Mouse (Mus musculus) heart, embryonic 12.5 days (tissue): ENCODE measurements at regions not wholly inside any gene's neighbourhood (a gene's known extent, or its start where the extent isn't known, plus 50 kb on each side); places are given as distances from the start of the nearest gene placed in this dataset.

ENCODE experiments used
- ATAC-seq: fragments of 200-750 bp; cut with Nextera tagmentation; 2 replicates; pipeline ENCODE4 v1.8.0; 2017; ENCODE audit warnings: moderate TSS enrichment, moderate library complexity; ENCODE audit not compliant: insufficient number of reproducible peaks, low FRiP score
- H3K27ac ChIP-seq: fragments of 300-500 bp; sonication (generic); 2 replicates; pipeline ENCODE4 v1.5.1; 2016; ENCODE audit warnings: mild to moderate bottlenecking, moderate library complexity; ENCODE audit not compliant: poor library complexity, severe bottlenecking
- H3K27me3 ChIP-seq: fragments of 300-500 bp; sonication (generic); replicated peaks from 2 replicates; pipeline ENCODE4 v1.6.1; 2016; ENCODE audit warnings: mild to moderate bottlenecking, moderate library complexity
- H3K36me3 ChIP-seq: fragments of 300-500 bp; sonication (generic); 2 replicates; pipeline ENCODE4 v1.6.1; 2016; ENCODE audit warnings: mild to moderate bottlenecking, moderate library complexity
- H3K4me1 ChIP-seq: fragments of 300-500 bp; sonication (generic); replicated peaks from 2 replicates; pipeline ENCODE4 v1.6.1; 2016; ENCODE audit warnings: mild to moderate bottlenecking
- H3K4me2 ChIP-seq: fragments of 300-500 bp; sonication (generic); 2 replicates; pipeline ENCODE4 v1.6.1; 2016; ENCODE audit warnings: mild to moderate bottlenecking, moderate library complexity
- H3K4me3 ChIP-seq: fragments of 300-500 bp; sonication (generic); 2 replicates; pipeline ENCODE4 v1.5.1; 2016; ENCODE audit warnings: mild to moderate bottlenecking
- H3K9ac ChIP-seq: fragments of 300-500 bp; sonication (generic); 2 replicates; pipeline ENCODE4 v1.6.1; 2016; ENCODE audit warnings: mild to moderate bottlenecking, moderate library complexity
- H3K9me3 ChIP-seq: fragments of 300-500 bp; sonication (generic); replicated peaks from 2 replicates; pipeline ENCODE4 v1.6.1; 2016; ENCODE audit warnings: mild to moderate bottlenecking, moderate library complexity
- WGBS: fragments of 180-500 bp; shearing (Covaris S2); methylation state at CpG from one replicate; pipeline ENCODE4 v1.1.7; 2016; 5-methylcytosine and 5-hydroxymethylcytosine counted together

DNA sequence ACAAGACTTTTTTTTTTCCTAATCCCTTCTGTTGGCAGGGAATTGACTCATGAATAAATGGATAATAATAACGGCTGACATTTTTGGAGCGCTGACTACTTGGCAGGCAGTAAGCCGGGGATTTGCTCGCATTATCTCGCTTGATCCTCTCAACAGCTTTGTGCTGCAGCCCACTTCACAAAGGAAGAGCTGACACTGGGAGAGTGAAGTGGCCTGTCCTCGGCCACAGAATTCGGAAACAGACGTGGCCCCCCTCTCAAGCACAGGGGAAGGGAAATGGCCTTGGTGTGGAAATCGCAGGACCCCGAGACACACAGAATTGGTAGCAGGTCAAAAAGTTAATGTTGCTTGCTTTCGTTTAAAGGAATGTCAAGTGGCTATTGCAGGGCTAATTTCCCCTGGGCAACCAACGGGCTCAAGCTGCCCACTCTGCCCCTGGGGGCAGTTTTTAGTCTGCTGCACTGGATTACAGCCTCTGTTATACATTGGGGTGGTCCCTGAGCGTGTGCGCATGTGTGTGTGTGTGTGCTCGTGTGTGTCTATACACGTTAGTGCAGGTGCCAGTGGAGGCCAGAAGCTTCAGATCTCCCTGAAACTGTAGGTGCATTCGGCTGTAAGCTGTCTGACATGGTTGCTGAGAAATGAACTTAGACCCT lies 483.1 kb downstream of the Plcl1 start:
- ATAC-seq = no peak
- H3K9me3 ChIP-seq = no peaks in the 10 kb centered on the region
- no peaks in the 10 kb centered on the region for H3K36me3 ChIP-seq
- H3K4me3 ChIP-seq = 0 out of 2 replicates have a peak overlapping the region, but pooled peaks have one; percentile 15
- peaks cover 17% of the 10 kb centered on the region for H3K4me1 ChIP-seq
- H3K9ac ChIP-seq = no peak overlapping the region
- peaks cover 44% of the 10 kb centered on the region for H3K27me3 ChIP-seq
- 39% methylated on average over 17 of the region's 17 CpGs for WGBS
- peak overlapping the region; percentile 59 for H3K4me2 ChIP-seq
- H3K27ac ChIP-seq = no peak overlapping the region

DNA sequence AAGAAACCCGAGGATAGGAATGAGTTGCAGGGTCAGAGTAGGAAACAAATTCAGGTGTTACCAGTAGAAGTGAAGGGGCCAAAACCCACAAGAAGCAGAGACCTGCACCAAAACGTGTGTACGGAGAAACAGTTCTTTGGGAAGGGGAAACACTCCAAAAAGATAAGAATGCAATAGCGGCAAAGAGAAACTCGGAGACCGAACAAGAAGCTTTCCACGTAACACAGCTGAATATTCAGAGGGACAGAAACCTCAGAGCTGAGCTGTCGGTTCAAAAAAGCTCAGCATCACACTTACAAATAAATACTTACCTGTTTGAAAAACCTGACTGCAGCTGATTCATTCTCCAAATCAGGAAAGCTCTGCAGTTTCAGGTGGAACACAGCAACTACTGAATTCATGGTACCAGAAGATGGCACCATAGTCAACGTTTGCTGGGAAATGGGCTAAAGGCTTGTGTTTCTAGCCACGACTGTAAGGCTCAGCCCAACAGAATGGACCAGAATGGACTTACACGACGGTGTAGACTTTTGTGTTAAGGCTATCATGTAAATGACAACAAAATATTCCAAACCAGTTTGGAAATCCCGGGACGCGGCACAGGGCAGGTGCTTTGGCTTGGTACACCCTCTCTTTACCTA lies 484.9 kb downstream of the Plcl1 start:
- H3K4me2 ChIP-seq = no peak overlapping the region
- H3K4me3 ChIP-seq = no peak overlapping the region
- peaks cover 17% of the 10 kb centered on the region for H3K4me1 ChIP-seq
- no peak for ATAC-seq
- no peaks in the 10 kb centered on the region for H3K36me3 ChIP-seq
- no peaks in the 10 kb centered on the region for H3K9me3 ChIP-seq
- H3K27ac ChIP-seq = no peak overlapping the region
- WGBS = 47% methylated on average over 15 of the region's 15 CpGs
- no peak overlapping the region for H3K9ac ChIP-seq
- H3K27me3 ChIP-seq = peaks cover 37% of the 10 kb centered on the region

GRCm38 (mm10) chr1:55891894-55892293 lies 486.2 kb downstream of the Plcl1 start:
- WGBS = 73% methylated on average over 10 of the region's 10 CpGs
- H3K27me3 ChIP-seq = peaks cover 37% of the 10 kb centered on the region

GRCm38 (mm10) chr1:55897572-55897971 lies 491.9 kb downstream of the Plcl1 start:
- Histone ChIP-seq H3K27me3 (peaks cover 10% of the 10 kb centered on the region), H3K4me2 (no peak overlapping the region), H3K36me3 (no peaks in the 10 kb centered on the region), H3K4me3 (no peak overlapping the region), H3K27ac (no peak overlapping the region), H3K9ac (no peak overlapping the region), H3K4me1 (no peaks in the 10 kb centered on the region), H3K9me3 (no peaks in the 10 kb centered on the region)
- ATAC-seq = no peak
- WGBS = 50% methylated on average over 2 of the region's 2 CpGs

More at GRCm38 (mm10) chr1:55891894-55892293, 486.2 kb downstream of the Plcl1 start:
- no peak overlapping the region for H3K27ac ChIP-seq
- no peaks in the 10 kb centered on the region for H3K36me3 ChIP-seq
- ATAC-seq = no peak
- H3K4me1 ChIP-seq = peaks cover 17% of the 10 kb centered on the region
- H3K9me3 ChIP-seq = no peaks in the 10 kb centered on the region
- H3K4me3 ChIP-seq = no peak overlapping the region
- no peak overlapping the region for H3K9ac ChIP-seq
- H3K4me2 ChIP-seq = no peak overlapping the region

- Histone ChIP-seq H3K4me3 (no peak overlapping the region), H3K36me3 (no peaks in the 10 kb centered on the region), H3K4me1 (no peaks in the 10 kb centered on the region), H3K4me2 (no peak overlapping the region), H3K27ac (no peak overlapping the region), H3K9ac (no peak overlapping the region), H3K9me3 (no peaks in the 10 kb centered on the region), H3K27me3 (peaks cover 5% of the 10 kb centered on the region)
- WGBS = 36% methylated on average over 3 of the region's 3 CpGs
- no peak for ATAC-seq
These were observed 492.3 kb downstream of the Plcl1 start for GRCm38 (mm10) chr1:55898031-55898430.

- Histone ChIP-seq H3K27ac (no peak overlapping the region), H3K27me3 (no peaks in the 10 kb centered on the region; the same call in 1 of the 2 replicates), H3K9ac (no peak overlapping the region), H3K4me1 (no peaks in the 10 kb centered on the region), H3K4me2 (no peak overlapping the region), H3K36me3 (no peaks in the 10 kb centered on the region), H3K4me3 (no peak overlapping the region), H3K9me3 (no peaks in the 10 kb centered on the region)
- ATAC-seq = no peak
- 53% methylated on average over 3 of the region's 3 CpGs for WGBS
These were observed 494.3 kb downstream of the Plcl1 start for GRCm38 (mm10) chr1:55900033-55900432.

DNA sequence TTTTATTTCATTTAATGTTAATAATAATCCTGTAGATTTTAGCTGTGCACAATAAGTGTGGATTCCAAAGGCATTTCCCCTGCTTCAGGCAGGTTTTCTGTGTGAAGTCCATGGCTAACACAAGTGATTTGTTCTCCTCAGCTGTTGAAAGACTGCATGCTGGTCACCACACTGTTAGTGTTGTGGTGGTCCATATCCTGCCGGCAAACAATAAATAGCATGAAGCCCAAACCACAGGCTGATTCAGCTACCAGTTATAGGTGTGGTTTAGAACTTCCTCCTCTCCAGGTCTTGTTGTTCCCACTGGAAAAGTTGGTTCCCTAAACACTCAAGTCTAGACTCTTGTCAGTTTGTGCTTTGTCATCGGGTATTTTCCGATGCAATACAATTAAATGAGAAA lies 497.5 kb downstream of the Plcl1 start:
- H3K27me3 ChIP-seq = no peaks in the 10 kb centered on the region
- no peak for ATAC-seq
- no peaks in the 10 kb centered on the region for H3K36me3 ChIP-seq
- H3K4me1 ChIP-seq = no peaks in the 10 kb centered on the region
- H3K4me3 ChIP-seq = no peak overlapping the region
- H3K9me3 ChIP-seq = peaks cover 3% of the 10 kb centered on the region; the same call in 1 of the 2 replicates
- 75% methylated on average over 3 of the region's 3 CpGs for WGBS
- no peak overlapping the region for H3K4me2 ChIP-seq
- H3K9ac ChIP-seq = no peak overlapping the region
- H3K27ac ChIP-seq = no peak overlapping the region

DNA sequence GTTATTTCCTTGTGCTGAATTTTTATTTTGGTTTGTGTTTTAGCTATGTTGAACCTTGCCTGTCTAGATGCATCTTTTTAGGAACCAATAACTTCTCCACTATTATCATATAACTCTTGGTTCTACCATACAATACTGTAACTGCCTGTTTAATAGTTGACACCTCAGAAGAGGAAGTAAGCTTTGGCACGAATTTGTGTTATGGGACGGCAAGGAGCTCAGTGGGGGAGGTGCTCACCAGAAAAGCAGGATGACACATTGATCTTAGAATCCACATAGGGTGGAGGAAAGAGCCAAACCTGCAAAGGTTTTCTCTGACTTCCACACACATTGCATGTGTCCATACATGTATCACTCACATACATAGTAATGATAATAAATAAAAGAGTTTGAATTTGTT lies 498.9 kb downstream of the Plcl1 start:
- no peaks in the 10 kb centered on the region for H3K4me1 ChIP-seq
- ATAC-seq = no peak
- H3K9ac ChIP-seq = no peak overlapping the region
- no peaks in the 10 kb centered on the region for H3K36me3 ChIP-seq
- no peak overlapping the region for H3K4me2 ChIP-seq
- no peaks in the 10 kb centered on the region for H3K27me3 ChIP-seq
- H3K27ac ChIP-seq = no peak overlapping the region
- H3K4me3 ChIP-seq = no peak overlapping the region
- peaks cover 3% of the 10 kb centered on the region; the same call in 1 of the 2 replicates for H3K9me3 ChIP-seq
- 68% methylated on average over 2 of the region's 2 CpGs for WGBS

GRCm38 (mm10) chr1:55905232-55905631 lies 499.5 kb downstream of the Plcl1 start:
- H3K27me3 ChIP-seq = no peaks in the 10 kb centered on the region
- 88% methylated on average over 4 of the region's 4 CpGs for WGBS
- no peaks in the 10 kb centered on the region for H3K4me1 ChIP-seq
- ATAC-seq = no peak
- H3K36me3 ChIP-seq = no peaks in the 10 kb centered on the region
- no peak overlapping the region for H3K4me2 ChIP-seq
- peaks cover 3% of the 10 kb centered on the region; the same call in 1 of the 2 replicates for H3K9me3 ChIP-seq
- no peak overlapping the region for H3K27ac ChIP-seq
- no peak overlapping the region for H3K4me3 ChIP-seq
- H3K9ac ChIP-seq = no peak overlapping the region

DNA sequence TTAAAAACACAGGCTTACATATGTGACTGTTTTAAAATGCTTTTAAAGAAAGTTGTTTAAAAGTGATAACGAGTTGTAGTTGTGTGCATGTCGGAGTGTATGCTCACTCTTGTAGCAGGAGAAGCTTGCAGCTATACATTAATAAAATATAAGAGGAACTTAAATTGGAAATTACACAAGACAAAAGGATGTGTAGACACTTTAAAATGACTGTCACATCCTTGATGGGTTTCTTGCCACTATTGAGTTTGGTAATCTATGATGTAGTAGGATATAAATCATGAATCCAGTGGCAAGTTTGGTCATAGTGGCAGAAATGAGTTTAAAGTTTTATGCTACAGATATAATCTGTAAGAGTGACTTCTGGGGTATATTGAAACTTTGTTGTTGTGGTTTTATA lies 504.3 kb downstream of the Plcl1 start:
- Histone ChIP-seq H3K36me3 (no peaks in the 10 kb centered on the region), H3K4me3 (no peak overlapping the region), H3K9me3 (peaks cover 3% of the 10 kb centered on the region; the same call in 1 of the 2 replicates), H3K4me2 (no peak overlapping the region), H3K27me3 (no peaks in the 10 kb centered on the region), H3K4me1 (no peaks in the 10 kb centered on the region), H3K27ac (no peak overlapping the region), H3K9ac (no peak overlapping the region)
- WGBS = 87% methylated on average over 2 of the region's 2 CpGs
- no peak for ATAC-seq

DNA sequence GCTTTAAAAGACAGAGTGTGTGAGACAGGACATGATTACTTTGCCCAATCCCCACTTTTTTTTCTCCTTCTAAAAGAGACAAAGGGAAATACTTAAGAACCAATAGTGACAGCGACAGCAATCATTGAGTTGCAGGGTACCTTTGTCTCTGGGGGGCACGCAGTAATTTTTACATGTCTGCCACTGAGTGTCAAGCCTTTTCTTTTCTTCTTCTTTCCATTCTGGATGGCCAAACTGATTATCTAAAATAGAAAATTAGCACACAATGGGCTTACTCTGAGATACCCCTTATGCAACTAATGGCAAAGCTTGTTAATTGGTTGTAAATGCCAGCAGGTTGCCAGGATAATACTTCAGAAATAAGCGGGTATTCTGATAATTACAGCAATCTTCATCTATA lies 508.6 kb downstream of the Plcl1 start:
- 77% methylated on average over 3 of the region's 3 CpGs for WGBS
- Histone ChIP-seq H3K9ac (no peak overlapping the region), H3K4me2 (no peak overlapping the region), H3K4me3 (no peak overlapping the region), H3K27me3 (no peaks in the 10 kb centered on the region), H3K9me3 (no peaks in the 10 kb centered on the region), H3K36me3 (no peaks in the 10 kb centered on the region), H3K27ac (no peak overlapping the region), H3K4me1 (no peaks in the 10 kb centered on the region)
- ATAC-seq = no peak
